Mouse (Mus musculus): ENCODE measurements around the gene Pkd2l1. TPM values are rescaled to one million over a fixed set of nuclear protein-coding genes. Genes with fewer than 3 reads are reported as not detected.

The Pkd2l1 gene
- total and polyA plus RNA-seq, 2 experiments from 2014 or later = 0.33 to 0.84 TPM

GRCm38 (mm10) chr19:44108996-44109395 lies 83.2 kb downstream of the Pkd2l1 start:
- H3K9ac ChIP-seq (replicated peaks; ENCODE audit: low read length) = no peak overlapping the region
- DNase-seq (ENCODE audit: low spot score) = no peak
- no peaks in the 10 kb centered on the region for H3K9me3 ChIP-seq (ENCODE audit: low read length)
- H3K4me2 ChIP-seq (ENCODE audit: low read depth, low read length) = no peak overlapping the region
- peaks cover 34% of the 10 kb centered on the region for H3K36me3 ChIP-seq (ENCODE audit: insufficient read depth, low read length)
- TF ChIP-seq CTCF (IDR thresholded peaks at IDR 0.05; ENCODE audit: low read depth) = no peak
- ATAC-seq = no peak
- no peaks in the 10 kb centered on the region for H3K27me3 ChIP-seq (ENCODE audit: insufficient read depth, low read length)
- H3K27ac ChIP-seq = no peak overlapping the region
- no peak overlapping the region for H3K4me3 ChIP-seq (ENCODE audit: low read length)
- peaks cover 4% of the 10 kb centered on the region for H3K4me1 ChIP-seq (ENCODE audit: insufficient read depth, low read length)

- peaks cover 4% of the 10 kb centered on the region for H3K4me1 ChIP-seq (ENCODE audit: insufficient read depth, low read length)
- peak overlapping the region; percentile 79 for H3K27ac ChIP-seq
- no peaks in the 10 kb centered on the region for H3K27me3 ChIP-seq (ENCODE audit: insufficient read depth, low read length)
- WGBS = 25% methylated on average over 22 of the region's 22 CpGs
- H3K9me3 ChIP-seq (ENCODE audit: low read length) = no peaks in the 10 kb centered on the region
- peak overlapping the region; percentile 87 for H3K4me3 ChIP-seq (ENCODE audit: low read length)
- no peak for TF ChIP-seq CTCF (IDR thresholded peaks at IDR 0.05; ENCODE audit: low read depth)
- ATAC-seq (peak; percentile 64), DNase-seq (ENCODE audit: low spot score) (no peak)
- peaks cover 23% of the 10 kb centered on the region; the same call in 1 of the 2 replicates for H3K36me3 ChIP-seq (ENCODE audit: insufficient read depth, low read length)
- peak overlapping the region; percentile 86 for H3K4me2 ChIP-seq (ENCODE audit: low read depth, low read length)
- H3K9ac ChIP-seq (replicated peaks; ENCODE audit: low read length) = peak overlapping the region; percentile 96
Observed at GRCm38 (mm10) chr19:44107661-44108521, 84.4 kb downstream of the Pkd2l1 start.

GRCm38 (mm10) chr19:44106831-44107660 lies 85.2 kb downstream of the Pkd2l1 start, which contains the start of gene Chuk:
Gene Chuk, minus strand, starts transcription at chr19:44107480.
- TF ChIP-seq CTCF (IDR thresholded peaks at IDR 0.05; ENCODE audit: low read depth) = no peak
- H3K9ac ChIP-seq (replicated peaks; ENCODE audit: low read length) = peak within 1 kb of the TSS; percentile 96
- H3K4me1 ChIP-seq (ENCODE audit: insufficient read depth, low read length) = peaks cover 4% of the 10 kb centered on the region
- H3K4me3 ChIP-seq (ENCODE audit: low read length) = peak within 1 kb of the TSS; percentile 87
- peak within 1 kb of the TSS; percentile 79 for H3K27ac ChIP-seq
- WGBS = 2% methylated on average over 64 of the region's 67 CpGs
- H3K36me3 ChIP-seq (ENCODE audit: insufficient read depth, low read length) = peaks cover 14% of the 10 kb centered on the region; the same call in 1 of the 2 replicates
- ATAC-seq (peak; percentile 99), DNase-seq (ENCODE audit: low spot score) (peak; percentile 99)
- peak within 1 kb of the TSS; percentile 86 for H3K4me2 ChIP-seq (ENCODE audit: low read depth, low read length)
- no peaks in the 10 kb centered on the region for H3K27me3 ChIP-seq (ENCODE audit: insufficient read depth, low read length)
- H3K9me3 ChIP-seq (ENCODE audit: low read length) = no peaks in the 10 kb centered on the region

GRCm38 (mm10) chr19:44104393-44104792 lies 87.8 kb downstream of the Pkd2l1 start:
- no peak overlapping the region for H3K27ac ChIP-seq
- no peak for TF ChIP-seq CTCF (IDR thresholded peaks at IDR 0.05; ENCODE audit: low read depth)
- H3K27me3 ChIP-seq (ENCODE audit: insufficient read depth, low read length) = no peaks in the 10 kb centered on the region
- DNase-seq (ENCODE audit: low spot score) = no peak
- 0 out of 2 replicates have a peak, but pooled peaks cover under 1% of the 10 kb centered on the region for H3K36me3 ChIP-seq (ENCODE audit: insufficient read depth, low read length)
- no peaks in the 10 kb centered on the region for H3K9me3 ChIP-seq (ENCODE audit: low read length)
- no peak for ATAC-seq
- H3K4me3 ChIP-seq (ENCODE audit: low read length) = no peak overlapping the region
- WGBS = 92% methylated on average over 1 of the region's 1 CpGs
- H3K9ac ChIP-seq (replicated peaks; ENCODE audit: low read length) = no peak overlapping the region
- peaks cover 4% of the 10 kb centered on the region for H3K4me1 ChIP-seq (ENCODE audit: insufficient read depth, low read length)
- no peak overlapping the region for H3K4me2 ChIP-seq (ENCODE audit: low read depth, low read length)

GRCm38 (mm10) chr19:44103001-44103400 lies 89.2 kb downstream of the Pkd2l1 start:
- no peak overlapping the region for H3K4me2 ChIP-seq (ENCODE audit: low read depth, low read length)
- peaks cover 4% of the 10 kb centered on the region for H3K36me3 ChIP-seq (ENCODE audit: insufficient read depth, low read length)
- H3K27ac ChIP-seq = no peak overlapping the region
- no peak overlapping the region for H3K9ac ChIP-seq (replicated peaks; ENCODE audit: low read length)
- H3K9me3 ChIP-seq (ENCODE audit: low read length) = no peaks in the 10 kb centered on the region
- no peaks in the 10 kb centered on the region for H3K27me3 ChIP-seq (ENCODE audit: insufficient read depth, low read length)
- WGBS = 69% methylated on average over 3 of the region's 3 CpGs
- peaks cover 2% of the 10 kb centered on the region for H3K4me1 ChIP-seq (ENCODE audit: insufficient read depth, low read length)
- ATAC-seq (no peak), DNase-seq (ENCODE audit: low spot score) (no peak)
- TF ChIP-seq CTCF (IDR thresholded peaks at IDR 0.05; ENCODE audit: low read depth) = no peak
- no peak overlapping the region for H3K4me3 ChIP-seq (ENCODE audit: low read length)

GRCm38 (mm10) chr19:44100840-44101239 lies 91.4 kb downstream of the Pkd2l1 start:
- Histone ChIP-seq H3K9ac (replicated peaks; ENCODE audit: low read length) (no peak overlapping the region), H3K9me3 (ENCODE audit: low read length) (peaks cover under 1% of the 10 kb centered on the region; the same call in 1 of the 2 replicates), H3K27me3 (ENCODE audit: insufficient read depth, low read length) (no peaks in the 10 kb centered on the region), H3K4me2 (ENCODE audit: low read depth, low read length) (no peak overlapping the region), H3K36me3 (ENCODE audit: insufficient read depth, low read length) (peaks cover 13% of the 10 kb centered on the region), H3K4me1 (ENCODE audit: insufficient read depth, low read length) (no peaks in the 10 kb centered on the region), H3K4me3 (ENCODE audit: low read length) (no peak overlapping the region), H3K27ac (no peak overlapping the region)
- DNase-seq (ENCODE audit: low spot score) (no peak), ATAC-seq (no peak)
- no peak for TF ChIP-seq CTCF (IDR thresholded peaks at IDR 0.05; ENCODE audit: low read depth)

Other genes with a start within 250 kb of the Pkd2l1 start
- gene Cpn1, start 205.9 kb downstream of the Pkd2l1 start, total RNA-seq (2014; rRNA removed) = 0.43 and 0.84 TPM in 2 replicates
- gene Cpn1, start 205.9 kb downstream of the Pkd2l1 start, polyA plus RNA-seq (2015; fragmentation: Nextera tagmentation; extraction: Ambion mirVana) = 0.43 and 0.58 TPM in 2 replicates
- gene Cyp2c23, start 163.2 kb downstream of the Pkd2l1 start, total RNA-seq (2014; rRNA removed) = not detected in 2 replicates
- gene Cyp2c23, start 163.2 kb downstream of the Pkd2l1 start, polyA plus RNA-seq (2015; fragmentation: Nextera tagmentation; extraction: Ambion mirVana) = not detected in 2 replicates
- gene Erlin1, start 122.7 kb downstream of the Pkd2l1 start, total RNA-seq (2014; rRNA removed) = 6.4 and 7.9 TPM in 2 replicates
- gene Erlin1, start 122.7 kb downstream of the Pkd2l1 start, polyA plus RNA-seq (2015; fragmentation: Nextera tagmentation; extraction: Ambion mirVana) = 13.8 and 14.4 TPM in 2 replicates
- 38.3 and 43.3 TPM in 2 replicates for gene Chuk, start 85.0 kb downstream of the Pkd2l1 start, total RNA-seq (2014; rRNA removed)
- gene Chuk, start 85.0 kb downstream of the Pkd2l1 start, polyA plus RNA-seq (2015; fragmentation: Nextera tagmentation; extraction: Ambion mirVana) = 32.7 and 33.8 TPM in 2 replicates
- gene Cwf19l1, start 56.6 kb downstream of the Pkd2l1 start, total RNA-seq (2014; rRNA removed) = 10.7 and 36.4 TPM in 2 replicates
- 24.3 and 27.3 TPM in 2 replicates for gene Cwf19l1, start 56.6 kb downstream of the Pkd2l1 start, polyA plus RNA-seq (2015; fragmentation: Nextera tagmentation; extraction: Ambion mirVana)
- 31.9 and 32.0 TPM in 2 replicates for gene Bloc1s2, start 46.0 kb downstream of the Pkd2l1 start, total RNA-seq (2014; rRNA removed)
- gene Bloc1s2, start 46.0 kb downstream of the Pkd2l1 start, polyA plus RNA-seq (2015; fragmentation: Nextera tagmentation; extraction: Ambion mirVana) = 187 and 188 TPM in 2 replicates
- gene Scd3, start 10.8 kb upstream of the Pkd2l1 start, total RNA-seq (2014; rRNA removed) = 0.31 and 2.7 TPM in 2 replicates
- gene Scd3, start 10.8 kb upstream of the Pkd2l1 start, polyA plus RNA-seq (2015; fragmentation: Nextera tagmentation; extraction: Ambion mirVana) = 4.7 and 4.8 TPM in 2 replicates
- gene Scd2, start 101.2 kb upstream of the Pkd2l1 start, total RNA-seq (2014; rRNA removed) = 1,071 and 1,235 TPM in 2 replicates
- 274 and 291 TPM in 2 replicates for gene Scd2, start 101.2 kb upstream of the Pkd2l1 start, polyA plus RNA-seq (2015; fragmentation: Nextera tagmentation; extraction: Ambion mirVana)
- gene Scd4, start 140.7 kb upstream of the Pkd2l1 start, total RNA-seq (2014; rRNA removed) = 0.84 and 1.5 TPM in 2 replicates
- gene Scd4, start 140.7 kb upstream of the Pkd2l1 start, polyA plus RNA-seq (2015; fragmentation: Nextera tagmentation; extraction: Ambion mirVana) = 0.09 and 0.16 TPM in 2 replicates
- 57.9 and 67.3 TPM in 2 replicates for gene Scd1, start 215.4 kb upstream of the Pkd2l1 start, total RNA-seq (2014; rRNA removed)
- gene Scd1, start 215.4 kb upstream of the Pkd2l1 start, polyA plus RNA-seq (2015; fragmentation: Nextera tagmentation; extraction: Ambion mirVana) = 11.7 and 13.2 TPM in 2 replicates

All from hindbrain, postnatal 0 days (tissue).